Mouse (Mus musculus): ENCODE data around the gene Asap2.

- no peak for TF ChIP-seq CTCF (IDR thresholded peaks at IDR 0.05; ENCODE audit: control insufficient read depth, insufficient read depth, low read length)
- no peak for TF ChIP-seq POLR2A (IDR thresholded peaks at IDR 0.05; ENCODE audit: borderline replicate concordance, control insufficient read depth, low read depth, low read length)
These were observed 136.3 kb downstream of the Asap2 start for GRCm38 (mm10) chr12:21126516-21126915.

Data from bone marrow, adult 2 months (tissue).